Mouse (Mus musculus) adrenal gland, adult 18-20 months (tissue): ENCODE measurements around the gene Nf2. TPM values are rescaled to one million over a fixed set of nuclear protein-coding genes. Genes with fewer than 3 reads are reported as not detected.

Source experiments
- microRNA-seq, 2 experiments: library from miRNA; unstranded; fragments of <30 nt; microRNA quantifications; one replicate each; pipeline ENCODE4 v1.2.0; 2021; ENCODE audit warnings: borderline number of aligned reads in 2 of 2
- total RNA-seq, 2 experiments: library from RNA; stranded (reverse); gene quantifications; 1 replicate in 1 of 2; 2 replicates in 1 of 2; pipeline ENCODE4 v1.2.3; 2021

Nf2 gene
- total RNA-seq, 2 experiments from 2014 or later: 63.4 to 136 TPM

Small RNA genes lying within 50 kb of the gene (microRNA-seq; reads per million reads assigned to microRNA genes)
- gene Mir6918: 0.47 to 1.8 reads per million in 2 experiments

Other genes starting within 250 kb of the Nf2 start
- not detected for gene Gm11032, start 229.5 kb downstream of the Nf2 start, total RNA-seq
- gene Ascc2, start 211.8 kb downstream of the Nf2 start, total RNA-seq: 10 to 100 TPM; 34.7 to 52.2 TPM
- gene Uqcr10, start 145.2 kb downstream of the Nf2 start, total RNA-seq: 1,000 to 10,000 TPM in 1 of 2 experiments, 100 to 1,000 TPM in 1; 866 to 1,117 TPM
- 10 to 100 TPM; 44.7 to 46.3 TPM for gene Zmat5, start 144.9 kb downstream of the Nf2 start, total RNA-seq
- gene Cabp7, start 102.8 kb downstream of the Nf2 start, total RNA-seq: under 1 TPM in 1 of 2 experiments, not detected in 1; 0.45 TPM
- gene Nipsnap1, start 24.4 kb upstream of the Nf2 start, total RNA-seq: 10 to 100 TPM; 33.3 to 37.6 TPM
- gene Thoc5, start 45.8 kb upstream of the Nf2 start, total RNA-seq: 10 to 100 TPM; 27.9 to 28.0 TPM
- 1 to 10 TPM; 1.9 to 2.7 TPM for gene Nefh, start 98.5 kb upstream of the Nf2 start, total RNA-seq
- gene Ap1b1, start 137.3 kb upstream of the Nf2 start, total RNA-seq: 10 to 100 TPM; 54.3 to 73.9 TPM
- under 1 TPM in 1 of 2 experiments, not detected in 1; 0.46 TPM for gene Rasl10a, start 208.6 kb upstream of the Nf2 start, total RNA-seq
- gene Gas2l1, start 215.8 kb upstream of the Nf2 start, total RNA-seq: 10 to 100 TPM; 45.2 to 49.9 TPM
- gene Rhbdd3, start 249.4 kb upstream of the Nf2 start, total RNA-seq: 10 to 100 TPM; 16.3 to 19.5 TPM
- gene Ewsr1, start 249.7 kb upstream of the Nf2 start, total RNA-seq: 100 to 1,000 TPM; 211 to 300 TPM